Mouse (Mus musculus): ENCODE results near the gene Acap2. TPM values are rescaled to one million over a fixed set of nuclear protein-coding genes. Genes with fewer than 3 reads are reported as not detected.

Acap2 gene
- polyA plus RNA-seq, 1 experiment from 2014 or later = 17.7 TPM

DNA sequence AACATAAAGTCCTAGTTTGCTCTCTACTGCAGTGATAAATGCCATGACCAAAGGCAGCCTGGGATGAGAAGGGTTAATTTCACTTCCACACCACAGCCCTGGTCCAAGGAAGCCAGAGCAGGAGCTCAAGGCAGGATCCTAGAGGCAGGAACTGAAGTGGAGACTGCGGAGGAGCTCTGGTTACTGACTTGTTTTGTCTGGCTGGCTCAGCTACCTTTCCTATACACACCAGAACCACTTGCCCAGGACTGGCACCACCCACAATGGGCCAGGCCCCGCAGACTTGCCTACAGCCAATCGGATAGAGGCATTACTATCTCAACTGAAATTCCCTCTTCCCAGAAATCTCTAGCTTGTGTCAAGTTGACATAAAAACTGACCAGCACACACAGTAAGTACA is 140.8 kb downstream of the Acap2 start:
- no peak overlapping the region for H3K9ac ChIP-seq
- no peaks in the 10 kb centered on the region for H3K27me3 ChIP-seq (replicated peaks)
- H3K27ac ChIP-seq = no peak overlapping the region
- ATAC-seq (ENCODE audit: insufficient read depth, low FRiP score, low read depth) = no peak
- H3K9me3 ChIP-seq = no peaks in the 10 kb centered on the region
- H3K4me3 ChIP-seq (replicated peaks) = no peak overlapping the region
- H3K4me1 ChIP-seq = peaks cover 5% of the 10 kb centered on the region; the same call in 1 of the 2 replicates
- 90% methylated on average over 3 of the region's 3 CpGs for WGBS
- no peak overlapping the region for H3K4me2 ChIP-seq
- no peaks in the 10 kb centered on the region for H3K36me3 ChIP-seq

DNA sequence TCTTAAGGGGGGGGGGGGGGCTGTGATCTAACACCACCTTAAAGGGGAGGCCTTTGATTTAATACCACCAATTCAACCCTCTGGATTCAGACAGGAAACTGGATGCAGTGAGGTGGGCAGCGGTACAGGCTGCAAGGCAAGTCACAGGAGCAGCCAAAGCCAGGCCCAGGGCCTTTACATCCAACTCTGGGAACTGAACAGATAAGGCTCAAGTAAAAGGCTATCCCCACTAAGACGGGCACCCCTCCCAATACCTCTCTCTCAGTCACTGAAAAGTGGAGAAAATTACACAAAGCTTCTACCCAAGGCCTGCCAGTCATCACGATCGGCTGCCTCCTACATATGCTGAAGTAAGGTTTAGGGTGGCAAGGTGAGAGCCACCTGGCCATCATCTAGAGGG is 141.3 kb downstream of the Acap2 start:
- no peaks in the 10 kb centered on the region for H3K9me3 ChIP-seq
- peaks cover 5% of the 10 kb centered on the region; the same call in 1 of the 2 replicates for H3K4me1 ChIP-seq
- 88% methylated on average over 4 of the region's 4 CpGs for WGBS
- no peak overlapping the region for H3K27ac ChIP-seq
- no peak for ATAC-seq (ENCODE audit: insufficient read depth, low FRiP score, low read depth)
- H3K27me3 ChIP-seq (replicated peaks) = no peaks in the 10 kb centered on the region
- H3K4me2 ChIP-seq = no peak overlapping the region
- no peak overlapping the region for H3K9ac ChIP-seq
- no peaks in the 10 kb centered on the region for H3K36me3 ChIP-seq
- H3K4me3 ChIP-seq (replicated peaks) = no peak overlapping the region

DNA sequence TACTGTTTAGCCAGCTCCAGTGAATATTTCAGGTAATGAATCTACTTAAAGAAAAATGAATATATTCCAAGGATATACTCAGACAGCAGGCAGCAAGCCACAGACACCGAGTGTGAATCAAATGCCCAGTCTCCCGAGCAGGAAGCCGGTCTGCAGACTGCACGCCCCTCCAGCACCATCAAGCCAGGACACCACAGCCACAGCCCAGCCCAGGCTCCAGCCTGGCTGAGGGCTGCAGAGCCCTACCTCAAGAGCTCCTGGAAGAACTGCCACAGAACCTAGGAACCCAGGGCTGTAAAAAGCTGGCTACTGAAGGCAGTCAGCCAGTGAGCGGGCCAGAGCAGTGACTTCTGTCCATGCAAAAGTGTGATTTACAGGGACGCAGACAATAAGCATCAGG is 148.2 kb downstream of the Acap2 start:
- Histone ChIP-seq H3K9ac (no peak overlapping the region), H3K9me3 (no peaks in the 10 kb centered on the region), H3K4me1 (no peaks in the 10 kb centered on the region), H3K27ac (no peak overlapping the region), H3K4me2 (no peak overlapping the region), H3K27me3 (replicated peaks) (no peaks in the 10 kb centered on the region), H3K36me3 (no peaks in the 10 kb centered on the region), H3K4me3 (replicated peaks) (no peak overlapping the region)
- ATAC-seq (ENCODE audit: insufficient read depth, low FRiP score, low read depth) = no peak
- 57% methylated on average over 6 of the region's 6 CpGs for WGBS

DNA sequence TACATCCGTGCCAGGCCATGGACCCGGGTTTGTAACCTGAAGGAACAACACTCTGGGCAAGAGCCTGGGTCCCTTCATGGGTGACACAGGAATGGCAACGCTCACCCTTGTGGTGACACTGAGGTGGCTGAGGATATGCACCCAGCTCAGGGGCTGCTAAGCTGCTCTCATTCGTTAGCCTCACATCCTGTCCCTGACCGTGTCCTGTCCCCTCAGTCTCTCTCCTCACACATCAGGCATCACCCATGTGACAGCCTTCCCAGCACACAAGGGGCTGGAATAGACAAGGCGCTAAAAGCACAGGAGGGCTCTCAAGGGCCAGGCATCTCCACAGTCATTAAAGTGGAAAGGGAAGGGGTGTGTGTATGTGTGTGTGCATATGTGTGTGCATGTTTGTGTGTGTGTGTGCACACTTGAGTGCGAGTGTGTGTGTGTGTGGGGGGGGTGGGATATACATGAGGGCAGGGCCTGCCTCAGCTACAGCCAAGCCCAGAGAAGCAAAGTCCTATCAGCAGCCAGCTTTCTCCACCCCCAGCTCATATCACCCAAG is 148.8 kb downstream of the Acap2 start:
- no peaks in the 10 kb centered on the region for H3K27me3 ChIP-seq (replicated peaks)
- no peaks in the 10 kb centered on the region for H3K36me3 ChIP-seq
- WGBS = 69% methylated on average over 7 of the region's 7 CpGs
- H3K4me3 ChIP-seq (replicated peaks) = no peak overlapping the region
- no peaks in the 10 kb centered on the region for H3K9me3 ChIP-seq
- no peak overlapping the region for H3K9ac ChIP-seq
- no peak overlapping the region for H3K4me2 ChIP-seq
- H3K4me1 ChIP-seq = no peaks in the 10 kb centered on the region
- no peak overlapping the region for H3K27ac ChIP-seq
- ATAC-seq (ENCODE audit: insufficient read depth, low FRiP score, low read depth) = no peak

DNA sequence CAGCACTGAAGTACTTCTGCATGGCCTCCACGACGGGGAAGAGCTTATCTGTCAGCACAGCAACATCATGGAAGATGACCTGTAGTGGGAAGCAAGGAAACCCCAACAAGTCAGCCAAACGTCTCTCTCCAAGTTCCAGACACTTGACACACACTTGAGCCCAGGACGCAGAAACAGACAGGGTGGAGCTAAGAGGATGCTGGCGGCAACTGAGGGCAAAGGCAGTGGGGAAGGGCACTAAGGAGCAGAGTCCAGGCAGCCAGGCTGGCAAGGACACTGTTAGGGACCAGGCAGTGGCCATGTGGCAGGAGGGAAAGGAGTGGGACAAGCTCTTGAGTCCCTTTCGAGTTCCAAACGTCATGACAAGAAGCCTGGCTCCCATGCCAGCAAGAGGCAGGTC is 150.3 kb downstream of the Acap2 start:
- 76% methylated on average over 7 of the region's 7 CpGs for WGBS
- Histone ChIP-seq H3K4me3 (replicated peaks) (no peak overlapping the region), H3K9me3 (no peaks in the 10 kb centered on the region), H3K36me3 (no peaks in the 10 kb centered on the region), H3K4me1 (peaks cover 4% of the 10 kb centered on the region; the same call in 1 of the 2 replicates), H3K27ac (no peak overlapping the region), H3K4me2 (no peak overlapping the region), H3K27me3 (replicated peaks) (no peaks in the 10 kb centered on the region), H3K9ac (no peak overlapping the region)
- no peak for ATAC-seq (ENCODE audit: insufficient read depth, low FRiP score, low read depth)

DNA sequence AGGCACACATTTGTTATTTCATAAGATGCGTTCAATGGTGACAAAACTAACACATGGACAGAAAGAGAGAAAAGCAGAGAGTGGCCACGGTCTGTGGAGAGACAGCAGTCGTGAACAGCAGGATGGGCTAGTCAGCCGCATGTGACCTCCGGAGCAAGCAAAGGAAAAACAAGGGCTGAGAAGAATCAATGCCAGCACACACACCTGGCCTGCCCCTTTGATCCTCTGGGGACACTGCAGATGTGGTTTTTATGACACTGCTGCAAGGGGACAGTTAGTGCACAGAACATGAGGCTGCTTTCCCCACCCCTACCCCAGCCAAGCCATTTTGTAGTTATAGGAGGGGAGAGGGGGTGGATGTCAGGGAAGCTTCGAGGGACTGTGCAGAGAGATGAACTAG is 152.9 kb downstream of the Acap2 start:
- no peak overlapping the region for H3K9ac ChIP-seq
- no peak overlapping the region for H3K4me3 ChIP-seq (replicated peaks)
- no peaks in the 10 kb centered on the region for H3K27me3 ChIP-seq (replicated peaks)
- no peaks in the 10 kb centered on the region for H3K9me3 ChIP-seq
- no peak for ATAC-seq (ENCODE audit: insufficient read depth, low FRiP score, low read depth)
- no peaks in the 10 kb centered on the region for H3K36me3 ChIP-seq
- H3K4me2 ChIP-seq = no peak overlapping the region
- peaks cover 4% of the 10 kb centered on the region; the same call in 1 of the 2 replicates for H3K4me1 ChIP-seq
- H3K27ac ChIP-seq = no peak overlapping the region
- WGBS = 75% methylated on average over 6 of the region's 6 CpGs

DNA sequence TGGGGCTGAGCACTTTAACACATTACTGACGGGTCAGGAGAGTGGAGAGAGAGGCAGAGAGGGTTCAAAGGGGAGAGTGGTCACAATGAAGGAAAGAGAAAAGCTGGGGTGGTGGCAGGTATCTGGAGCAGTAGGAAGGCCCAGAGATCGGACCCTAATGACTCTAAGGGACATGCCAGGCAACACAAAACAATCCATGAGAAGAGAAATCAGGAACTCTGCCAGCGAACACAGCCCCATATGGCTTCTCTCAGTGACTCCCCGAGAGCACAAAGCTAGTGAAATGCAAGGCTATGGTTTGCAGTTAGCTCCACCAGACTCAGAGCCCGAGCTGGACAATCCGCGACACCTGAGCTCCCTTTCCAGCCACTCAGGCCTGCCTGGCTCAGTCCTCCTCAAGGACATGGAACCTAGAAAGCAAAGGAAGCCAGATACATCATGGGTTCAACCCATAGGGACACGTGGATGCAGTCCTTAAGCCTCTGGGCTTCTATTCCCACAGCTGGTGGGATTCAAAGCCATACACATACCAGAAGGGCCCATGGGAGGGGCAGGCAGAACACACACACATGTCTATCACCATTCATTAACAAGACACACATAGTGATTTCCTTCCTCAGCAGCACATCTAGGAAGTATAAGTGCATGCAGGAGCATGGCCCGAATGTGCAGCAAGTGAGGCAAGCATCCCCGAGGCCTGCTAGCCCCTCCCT is 153.7 kb downstream of the Acap2 start:
- H3K4me2 ChIP-seq = no peak overlapping the region
- H3K9ac ChIP-seq = no peak overlapping the region
- H3K27me3 ChIP-seq (replicated peaks) = no peaks in the 10 kb centered on the region
- H3K4me1 ChIP-seq = peaks cover 4% of the 10 kb centered on the region; the same call in 1 of the 2 replicates
- no peak for ATAC-seq (ENCODE audit: insufficient read depth, low FRiP score, low read depth)
- no peak overlapping the region for H3K4me3 ChIP-seq (replicated peaks)
- H3K36me3 ChIP-seq = no peaks in the 10 kb centered on the region
- H3K27ac ChIP-seq = no peak overlapping the region
- no peaks in the 10 kb centered on the region for H3K9me3 ChIP-seq
- 74% methylated on average over 10 of the region's 10 CpGs for WGBS

DNA sequence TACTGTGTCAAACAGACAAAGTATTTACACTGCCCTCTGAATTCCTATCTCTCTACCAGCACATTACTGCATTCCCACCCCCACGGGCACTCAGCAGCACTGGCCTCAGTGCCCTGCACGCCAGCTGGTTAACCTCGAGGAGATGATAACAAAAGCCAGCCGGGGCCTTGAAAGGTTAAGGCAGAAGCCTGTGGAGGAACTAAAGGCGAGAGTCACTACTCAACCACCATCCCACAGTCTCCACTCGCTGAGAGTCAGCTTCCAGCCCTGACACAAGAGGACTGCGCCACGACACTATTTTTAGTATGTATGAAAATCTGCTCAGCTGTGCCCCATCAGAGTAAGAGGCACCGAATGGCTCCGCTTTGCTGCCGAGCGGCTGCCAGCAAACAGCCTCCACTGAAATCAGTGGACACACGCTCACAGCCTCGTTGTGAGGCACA is 154.8 kb downstream of the Acap2 start:
- no peaks in the 10 kb centered on the region for H3K9me3 ChIP-seq
- no peak overlapping the region for H3K27ac ChIP-seq
- H3K36me3 ChIP-seq = no peaks in the 10 kb centered on the region
- no peak overlapping the region for H3K4me2 ChIP-seq
- WGBS = 32% methylated on average over 14 of the region's 14 CpGs
- no peak; the same call in 1 of the 2 replicates for ATAC-seq (ENCODE audit: insufficient read depth, low FRiP score, low read depth)
- H3K4me1 ChIP-seq = peaks cover 4% of the 10 kb centered on the region; the same call in 1 of the 2 replicates
- H3K9ac ChIP-seq = no peak overlapping the region
- H3K27me3 ChIP-seq (replicated peaks) = no peaks in the 10 kb centered on the region
- no peak overlapping the region for H3K4me3 ChIP-seq (replicated peaks)

DNA sequence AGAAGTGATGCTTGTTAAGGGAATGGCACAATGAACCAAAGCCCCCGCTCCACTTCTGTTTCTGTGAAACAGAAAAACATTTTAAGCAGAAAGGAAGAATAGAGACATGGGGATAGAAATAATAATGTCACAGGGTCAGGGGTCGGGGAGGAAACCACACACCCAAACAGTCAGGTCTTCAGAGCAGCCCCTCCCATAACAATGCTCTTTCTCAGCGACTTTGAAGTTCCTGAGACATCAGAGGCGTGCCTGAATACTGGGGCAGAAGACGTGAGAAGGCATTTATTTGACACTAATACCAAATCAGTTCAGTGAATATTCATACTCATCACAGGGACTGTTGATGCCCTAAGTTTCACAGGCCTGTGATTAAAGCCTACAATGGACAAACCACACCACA is 155.8 kb downstream of the Acap2 start:
- Histone ChIP-seq H3K4me2 (no peak overlapping the region), H3K36me3 (no peaks in the 10 kb centered on the region), H3K9me3 (no peaks in the 10 kb centered on the region), H3K27me3 (replicated peaks) (no peaks in the 10 kb centered on the region), H3K27ac (no peak overlapping the region), H3K9ac (no peak overlapping the region), H3K4me3 (replicated peaks) (no peak overlapping the region), H3K4me1 (peaks cover 4% of the 10 kb centered on the region; the same call in 1 of the 2 replicates)
- no peak for ATAC-seq (ENCODE audit: insufficient read depth, low FRiP score, low read depth)
- WGBS = 72% methylated on average over 5 of the region's 5 CpGs

DNA sequence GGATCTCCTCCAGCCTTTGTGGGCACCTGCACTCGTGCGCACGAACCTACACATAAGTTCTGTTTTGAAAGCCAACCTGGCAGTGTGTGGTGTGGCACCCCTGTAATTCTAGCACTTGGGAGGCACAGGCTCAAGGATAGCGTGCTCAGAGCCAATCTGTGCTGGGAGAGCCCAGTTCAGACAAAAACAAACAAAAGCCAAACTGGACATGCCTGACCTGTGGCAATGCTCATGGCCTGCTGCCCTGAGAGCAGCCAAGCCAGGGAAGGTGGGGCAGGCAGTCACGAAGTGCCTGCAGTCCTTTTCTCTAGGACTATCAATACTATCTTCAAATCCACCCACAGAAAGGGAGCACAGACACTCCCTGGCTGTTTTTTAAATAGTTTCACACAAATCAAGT is 157.9 kb downstream of the Acap2 start:
- H3K4me1 ChIP-seq = peaks cover 4% of the 10 kb centered on the region; the same call in 1 of the 2 replicates
- no peak for ATAC-seq (ENCODE audit: insufficient read depth, low FRiP score, low read depth)
- 83% methylated on average over 5 of the region's 5 CpGs for WGBS

More for the DNA sequence above, 157.9 kb downstream of the Acap2 start:
- H3K27me3 ChIP-seq (replicated peaks) = no peaks in the 10 kb centered on the region
- no peak overlapping the region for H3K4me2 ChIP-seq
- no peaks in the 10 kb centered on the region for H3K36me3 ChIP-seq
- no peak overlapping the region for H3K27ac ChIP-seq
- no peaks in the 10 kb centered on the region for H3K9me3 ChIP-seq
- H3K4me3 ChIP-seq (replicated peaks) = no peak overlapping the region
- no peak overlapping the region for H3K9ac ChIP-seq
